Mouse (Mus musculus): ENCODE data around the gene Krtap4-13. TPM values are rescaled to one million over a fixed set of nuclear protein-coding genes. Genes with fewer than 3 reads are reported as not detected.
"Not testable (repeated sequence)": the region's sequence is repeated elsewhere in the genome, so short reads cannot be mapped to it uniquely, and the experiment has no call there.

Krtap4-13 gene
- total RNA-seq (2021), result not detected

- not testable (repeated sequence) for DNase-seq (ENCODE audit: extremely low spot score in 1 of 2, low spot score in 1 of 2)
Measured at GRCm38 (mm10) chr11:99809792-99810191, at the start of gene Krtap4-13. Gene Krtap4-13, minus strand, starts transcription at chr11:99809892.

- no peak for DNase-seq (ENCODE audit: extremely low spot score in 1 of 2, low spot score in 1 of 2)
Measured at GRCm38 (mm10) chr11:99858761-99859160, 49.1 kb upstream of the Krtap4-13 start.

DNA sequence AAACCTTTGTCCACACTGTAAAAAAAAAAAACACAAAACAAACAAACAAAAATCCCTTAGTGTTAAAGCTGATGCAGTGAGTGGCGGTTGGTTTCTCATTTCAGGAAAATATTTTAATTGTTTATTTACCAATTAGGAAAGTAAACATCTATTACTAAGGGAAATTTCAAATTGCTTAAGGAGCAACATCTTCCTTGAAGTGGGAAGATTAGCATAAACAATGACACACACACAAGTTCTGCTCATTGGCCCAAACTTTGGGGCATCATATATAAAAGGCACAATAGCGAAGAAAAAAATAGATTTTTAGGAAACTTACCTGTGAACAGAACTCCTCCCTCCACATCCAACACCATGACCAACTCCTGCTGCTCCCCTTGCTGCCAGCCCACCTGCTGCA, 47.9 kb upstream of the Krtap4-13 start, which contains the start of gene Gm11568:
Gm11568 (plus strand) TSS at position 301 of the 400 bp plus-strand sequence.
- no peak for DNase-seq (ENCODE audit: extremely low spot score in 1 of 2, low spot score in 1 of 2)

DNA sequence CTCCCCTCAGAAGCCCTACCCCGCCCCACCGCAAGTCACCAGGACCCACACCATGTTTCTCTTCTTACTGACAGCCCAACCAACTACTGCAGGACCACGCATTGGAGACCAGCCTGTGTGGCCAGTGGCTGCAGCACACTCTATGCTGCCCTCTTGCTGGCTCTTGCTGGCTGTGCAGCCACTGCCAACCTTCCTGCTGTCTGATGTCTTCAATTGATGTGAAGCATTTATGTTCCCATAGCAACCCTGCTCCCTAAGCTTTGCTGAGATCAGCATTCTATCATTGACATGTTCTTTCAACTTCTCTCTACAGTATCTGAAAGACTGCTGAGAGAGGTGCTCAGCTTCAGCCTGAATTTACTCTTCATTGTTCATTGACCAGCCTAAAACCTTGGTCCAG, 44.4 kb upstream of the Krtap4-13 start:
- DNase-seq (ENCODE audit: extremely low spot score in 1 of 2, low spot score in 1 of 2), result no peak

DNA sequence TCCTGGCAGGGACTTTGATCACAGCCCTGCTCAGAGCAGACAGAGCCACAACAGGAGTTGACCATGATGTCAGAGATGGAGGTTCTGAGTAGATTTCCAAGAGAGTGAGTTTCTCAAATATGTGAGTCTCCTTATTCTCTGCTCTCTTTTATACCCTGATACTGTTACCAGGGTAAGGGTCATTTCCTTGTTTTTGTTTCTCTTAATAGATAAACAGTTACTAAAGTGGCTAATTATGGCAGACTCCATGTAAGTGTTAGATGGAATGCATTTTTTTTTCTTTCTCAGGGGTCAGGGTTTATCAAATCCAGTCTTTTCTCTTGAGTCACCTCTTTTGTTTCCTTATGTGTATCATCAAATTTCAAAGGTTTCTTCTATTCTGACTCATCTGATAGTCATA, 41.8 kb upstream of the Krtap4-13 start, which contains the start of gene Krtap4-16:
Krtap4-16 (minus strand) TSS at position 101 of the 400 bp plus-strand sequence.
- no peak for DNase-seq (ENCODE audit: extremely low spot score in 1 of 2, low spot score in 1 of 2)

DNA sequence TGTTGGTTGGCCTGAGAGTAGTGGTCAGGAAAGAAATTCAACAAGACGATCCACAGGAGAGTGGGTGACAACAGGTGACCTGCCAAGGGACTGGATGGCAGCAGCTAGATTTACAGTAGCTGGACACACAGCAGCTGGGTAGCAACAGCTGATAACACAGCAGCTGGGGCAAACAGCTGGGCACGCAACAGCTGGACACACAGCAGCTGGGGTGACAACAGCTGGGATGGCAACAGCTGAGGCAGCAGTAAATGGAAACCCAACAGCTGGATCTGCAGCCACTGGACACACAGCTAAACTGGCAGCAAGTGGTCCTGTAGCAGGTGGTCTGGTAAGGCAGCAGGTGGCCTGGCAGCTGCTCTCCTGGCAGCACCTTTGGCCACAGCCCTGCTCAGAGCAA, 37.1 kb upstream of the Krtap4-13 start:
- DNase-seq (ENCODE audit: extremely low spot score in 1 of 2, low spot score in 1 of 2), result no peak

DNA sequence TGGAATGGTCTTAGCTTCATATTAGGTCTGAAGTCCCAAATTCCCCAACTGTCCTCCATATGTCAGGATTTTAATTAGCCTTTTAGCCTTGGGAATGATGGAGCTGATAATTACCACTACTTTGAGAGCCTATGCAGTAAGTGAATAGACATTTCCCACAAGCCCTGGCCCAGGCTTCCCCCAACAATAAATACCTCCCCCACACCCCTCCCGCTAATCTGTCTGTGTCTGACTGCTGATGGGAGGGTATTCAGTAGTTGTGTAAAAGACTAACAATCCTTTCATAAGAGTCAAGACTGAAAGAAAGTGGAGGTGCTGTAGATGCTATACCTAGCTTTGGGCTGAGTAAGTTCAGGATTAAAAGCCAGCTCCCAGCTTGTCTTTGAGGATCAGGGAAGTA, 32.5 kb upstream of the Krtap4-13 start:
- DNase-seq (ENCODE audit: extremely low spot score in 1 of 2, low spot score in 1 of 2), result no peak

- no peak for DNase-seq (ENCODE audit: extremely low spot score in 1 of 2, low spot score in 1 of 2)
Measured at GRCm38 (mm10) chr11:99837966-99838365, 28.3 kb upstream of the Krtap4-13 start, which contains the start of gene 2300003K06Rik. Gene 2300003K06Rik, minus strand, starts transcription at chr11:99838066.

- DNase-seq (ENCODE audit: extremely low spot score in 1 of 2, low spot score in 1 of 2), result not testable (repeated sequence)
Measured at GRCm38 (mm10) chr11:99815566-99815965, 5.9 kb upstream of the Krtap4-13 start, which contains the start of gene Gm11564. Gene Gm11564, minus strand, starts transcription at chr11:99815666.

DNA sequence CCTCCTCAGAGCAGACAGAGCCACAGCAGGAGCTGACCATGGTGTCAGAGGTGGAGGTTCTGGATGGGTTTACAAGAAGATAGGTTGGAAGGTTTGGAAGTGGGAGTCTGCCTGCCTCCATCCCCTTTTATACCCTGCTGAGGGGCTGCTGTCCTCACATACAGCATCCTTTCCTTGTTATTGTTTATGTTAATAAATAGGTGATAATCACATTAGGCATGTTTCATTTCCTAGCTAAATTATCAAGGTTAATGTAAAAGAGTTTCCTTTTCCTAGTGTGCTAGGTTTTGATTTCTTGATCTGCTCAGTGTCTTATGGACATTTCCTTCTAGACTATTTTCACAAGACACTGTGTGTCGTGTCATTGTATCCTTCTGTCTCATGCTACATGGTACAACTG, 5.3 kb downstream of the Krtap4-13 start, which contains the start of gene Gm11554:
Gm11554 (minus strand) TSS at position 101 of the 400 bp plus-strand sequence.
- DNase-seq (ENCODE audit: extremely low spot score in 1 of 2, low spot score in 1 of 2), result not testable (repeated sequence)

DNA sequence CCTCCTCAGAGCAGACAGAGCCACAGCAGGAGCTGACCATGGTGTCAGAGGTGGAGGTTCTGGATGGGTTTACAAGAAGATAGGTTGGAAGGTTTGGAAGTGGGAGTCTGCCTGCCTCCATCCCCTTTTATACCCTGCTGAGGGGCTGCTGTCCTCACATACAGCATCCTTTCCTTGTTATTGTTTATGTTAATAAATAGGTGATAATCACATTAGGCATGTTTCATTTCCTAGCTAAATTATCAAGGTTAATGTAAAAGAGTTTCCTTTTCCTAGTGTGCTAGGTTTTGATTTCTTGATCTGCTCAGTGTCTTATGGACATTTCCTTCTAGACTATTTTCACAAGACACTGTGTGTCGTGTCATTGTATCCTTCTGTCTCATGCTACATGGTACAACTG, 10.9 kb downstream of the Krtap4-13 start, which contains the start of gene Gm11569:
Gm11569 (minus strand) TSS at position 101 of the 400 bp plus-strand sequence.
- not testable (repeated sequence) for DNase-seq (ENCODE audit: extremely low spot score in 1 of 2, low spot score in 1 of 2)

DNA sequence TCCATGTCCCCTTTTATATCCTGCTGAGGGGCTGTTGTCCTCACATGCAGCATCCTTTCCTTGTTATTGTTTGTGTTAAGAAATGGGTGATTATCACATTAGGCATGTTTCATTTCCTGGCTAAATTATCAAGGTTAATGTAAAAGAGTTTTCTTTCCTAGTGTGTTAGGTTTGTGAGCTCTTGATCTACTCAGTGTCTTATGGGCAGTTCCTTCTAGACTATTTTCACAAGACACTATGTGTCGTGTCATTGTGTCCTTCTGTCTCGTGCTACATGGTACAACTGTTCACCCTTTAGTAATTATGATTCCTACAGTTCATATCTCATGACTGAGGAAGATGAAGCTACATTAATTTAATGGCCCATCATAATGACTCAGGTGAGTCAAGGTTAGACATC, 16.3 kb downstream of the Krtap4-13 start, which contains the start of gene Gm11596:
Gm11596 (minus strand) TSS at position 101 of the 400 bp plus-strand sequence.
- no peak for DNase-seq (ENCODE audit: extremely low spot score in 1 of 2, low spot score in 1 of 2)

GRCm38 (mm10) chr11:99784900-99785299, 24.8 kb downstream of the Krtap4-13 start, which contains the start of gene Krtap4-9:
Gene Krtap4-9, plus strand, starts transcription at chr11:99785200.
- not testable (repeated sequence) for DNase-seq (ENCODE audit: extremely low spot score in 1 of 2, low spot score in 1 of 2)

DNA sequence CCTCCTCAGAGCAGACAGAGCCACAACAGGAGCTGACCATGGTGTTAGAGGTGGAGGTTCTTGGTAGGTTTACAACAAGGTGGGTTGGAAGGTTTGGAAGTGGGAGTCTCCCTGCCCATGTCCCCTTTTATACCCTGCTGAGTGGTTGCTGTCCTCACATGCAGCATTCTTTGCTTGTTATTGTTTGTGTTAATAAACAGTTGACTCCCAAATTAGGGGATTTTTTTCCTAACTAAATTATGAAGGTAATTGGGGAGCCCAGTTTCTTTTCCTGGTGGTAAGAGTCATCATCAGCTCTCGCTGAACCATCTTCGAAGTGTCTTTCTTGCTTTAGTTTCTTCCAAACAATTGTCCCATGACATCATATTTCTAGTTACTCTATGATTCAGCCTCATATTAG, 29.1 kb downstream of the Krtap4-13 start, which contains the start of gene Krtap4-8:
Krtap4-8 (minus strand) TSS at position 101 of the 400 bp plus-strand sequence.
- no peak for DNase-seq (ENCODE audit: extremely low spot score in 1 of 2, low spot score in 1 of 2)

DNA sequence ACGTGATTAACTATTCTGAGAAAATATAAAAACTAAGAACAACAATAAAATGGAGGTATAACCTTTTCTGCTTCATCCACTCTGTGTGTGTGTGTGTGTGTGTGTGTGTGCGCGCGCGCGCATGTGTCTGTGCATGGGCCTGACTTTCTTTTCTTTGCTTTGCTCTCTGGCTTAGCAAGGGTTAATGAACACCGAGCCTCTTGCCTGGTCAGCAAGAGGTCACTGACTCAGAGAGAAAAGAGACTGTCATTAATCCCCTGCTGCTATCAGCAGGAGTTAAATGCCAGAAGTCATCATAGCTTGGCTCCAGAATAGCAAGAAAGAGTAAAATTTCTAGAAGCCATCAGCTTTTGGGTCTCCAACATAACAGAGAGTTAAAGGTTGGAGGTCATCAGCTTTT, 31.3 kb downstream of the Krtap4-13 start:
- no peak for DNase-seq (ENCODE audit: extremely low spot score in 1 of 2, low spot score in 1 of 2)

DNA sequence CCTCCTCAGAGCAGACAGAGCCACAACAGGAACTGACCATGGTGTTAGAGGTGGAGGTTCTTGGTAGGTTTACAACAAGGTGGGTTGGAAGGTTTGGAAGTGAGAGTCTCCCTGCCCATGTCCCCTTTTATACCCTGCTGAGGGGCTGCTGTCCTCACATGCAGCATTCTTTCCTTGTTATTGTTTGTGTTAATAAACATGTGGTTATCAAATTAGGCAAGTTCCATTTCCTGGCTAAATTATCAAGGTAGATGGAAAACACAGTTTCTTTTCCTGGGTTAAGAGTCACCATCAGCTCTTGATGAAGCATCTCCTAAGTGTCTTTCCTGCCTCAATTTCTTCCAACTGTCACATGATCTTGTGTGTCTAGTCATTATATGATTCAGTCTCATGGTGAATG, 36.9 kb downstream of the Krtap4-13 start, which contains the start of gene Gm11595:
Gm11595 (minus strand) TSS at position 101 of the 400 bp plus-strand sequence.
- not testable (repeated sequence) for DNase-seq (ENCODE audit: extremely low spot score in 1 of 2, low spot score in 1 of 2)

GRCm38 (mm10) chr11:99768410-99768809, 41.3 kb downstream of the Krtap4-13 start:
- DNase-seq (ENCODE audit: extremely low spot score in 1 of 2, low spot score in 1 of 2), result no peak

Other genes starting within 250 kb of the Krtap4-13 start
- gene Krtap3-1, start 243.3 kb downstream of the Krtap4-13 start, total RNA-seq (2021), result not detected
- not detected for gene Krtap1-5, start 228.9 kb downstream of the Krtap4-13 start, total RNA-seq (2021)
- not detected for gene Krtap1-4, start 226.2 kb downstream of the Krtap4-13 start, total RNA-seq (2021)
- gene Krtap1-3, start 218.6 kb downstream of the Krtap4-13 start, total RNA-seq (2021), result not detected
- gene Krtap9-3, start 211.8 kb downstream of the Krtap4-13 start, total RNA-seq (2021), result not detected
- not detected for gene Gm11938, start 206.6 kb downstream of the Krtap4-13 start, total RNA-seq (2021)
- not detected for gene Gm11937, start 199.7 kb downstream of the Krtap4-13 start, total RNA-seq (2021)
- gene Krtap2-4, start 195.0 kb downstream of the Krtap4-13 start, total RNA-seq (2021), result not detected
- gene Gm11562, start 189.5 kb downstream of the Krtap4-13 start, total RNA-seq (2021), result not detected
- gene Krtap4-1, start 181.7 kb downstream of the Krtap4-13 start, total RNA-seq (2021), result not detected
- gene Krtap4-2, start 174.8 kb downstream of the Krtap4-13 start, total RNA-seq (2021), result not detected
- not detected for gene Krtap4-7, start 165.8 kb downstream of the Krtap4-13 start, total RNA-seq (2021)
- not detected for gene Gm11555, start 159.7 kb downstream of the Krtap4-13 start, total RNA-seq (2021)
- not detected for gene Gm11563, start 150.9 kb downstream of the Krtap4-13 start, total RNA-seq (2021)
- gene Krtap4-6, start 143.9 kb downstream of the Krtap4-13 start, total RNA-seq (2021), result not detected
- not detected for gene Gm14190, start 119.2 kb downstream of the Krtap4-13 start, total RNA-seq (2021)
- not detected for gene Gm14180, start 75.6 kb downstream of the Krtap4-13 start, total RNA-seq (2021)
- gene Gm11595, start 37.0 kb downstream of the Krtap4-13 start, total RNA-seq (2021), result not detected
- gene Krtap4-8, start 29.2 kb downstream of the Krtap4-13 start, total RNA-seq (2021), result not detected
- not detected for gene Krtap4-9, start 24.7 kb downstream of the Krtap4-13 start, total RNA-seq (2021)
- gene Gm11596, start 16.4 kb downstream of the Krtap4-13 start, total RNA-seq (2021), result not detected
- not detected for gene Gm11569, start 11.0 kb downstream of the Krtap4-13 start, total RNA-seq (2021)
- not detected for gene Gm11554, start 5.4 kb downstream of the Krtap4-13 start, total RNA-seq (2021)
- gene Gm11564, start 5.8 kb upstream of the Krtap4-13 start, total RNA-seq (2021), result not detected
- not detected for gene 2300003K06Rik, start 28.2 kb upstream of the Krtap4-13 start, total RNA-seq (2021)
- gene Krtap4-16, start 41.7 kb upstream of the Krtap4-13 start, total RNA-seq (2021), result not detected
- not detected for gene Gm11568, start 48.0 kb upstream of the Krtap4-13 start, total RNA-seq (2021)
- not detected for gene Gm11559, start 54.6 kb upstream of the Krtap4-13 start, total RNA-seq (2021)
- gene Krtap9-1, start 63.5 kb upstream of the Krtap4-13 start, total RNA-seq (2021), result not detected
- not detected for gene Gm11567, start 69.3 kb upstream of the Krtap4-13 start, total RNA-seq (2021)
- not detected for gene Krtap31-1, start 98.0 kb upstream of the Krtap4-13 start, total RNA-seq (2021)
- not detected for gene Gm11565, start 104.9 kb upstream of the Krtap4-13 start, total RNA-seq (2021)
- not detected for gene Krtap31-2, start 126.4 kb upstream of the Krtap4-13 start, total RNA-seq (2021)
- gene Krtap9-5, start 138.6 kb upstream of the Krtap4-13 start, total RNA-seq (2021), result not detected
- gene Krtap29-1, start 169.2 kb upstream of the Krtap4-13 start, total RNA-seq (2021), result not detected
- not detected for gene Krtap16-1, start 176.7 kb upstream of the Krtap4-13 start, total RNA-seq (2021)
- not detected for gene Krtap17-1, start 184.1 kb upstream of the Krtap4-13 start, total RNA-seq (2021)
- not detected for gene Krt33a, start 206.3 kb upstream of the Krtap4-13 start, total RNA-seq (2021)
- gene Krt33b, start 220.0 kb upstream of the Krtap4-13 start, total RNA-seq (2021), result not detected
- not detected for gene Krt34, start 231.7 kb upstream of the Krtap4-13 start, total RNA-seq (2021)
- gene Krt31, start 240.7 kb upstream of the Krtap4-13 start, total RNA-seq (2021), result not detected